Mouse (Mus musculus) midbrain, postnatal 0 days (tissue): ENCODE results near the gene Map3k9. TPM values are rescaled to one million over a fixed set of nuclear protein-coding genes. Genes with fewer than 3 reads are reported as not detected.

Experiments
- ATAC-seq: fragments of 200-750 bp; cut with Nextera tagmentation; 2 replicates; pipeline ENCODE4 v1.8.0; 2017; ENCODE audit warnings: moderate number of reproducible peaks, mild to moderate bottlenecking, moderate TSS enrichment, moderate library complexity; ENCODE audit not compliant: low FRiP score
- DNase-seq: peaks from one replicate; pipeline ENCODE4 v3.0.0-alpha.2; 2015; ENCODE audit warnings: low spot score
- H3K27ac ChIP-seq: fragments of 300-500 bp; sonication (generic); 2 replicates; pipeline ENCODE4 v1.5.1; 2014; ENCODE audit warnings: low read depth, mild to moderate bottlenecking, low read length, mixed read lengths
- H3K27me3 ChIP-seq: fragments of 300-500 bp; sonication (generic); 2 replicates; pipeline ENCODE4 v1.6.1; 2014; ENCODE audit warnings: low read length, control low read depth, mixed read lengths; ENCODE audit not compliant: insufficient read depth
- H3K36me3 ChIP-seq: fragments of 300-500 bp; sonication (generic); 2 replicates; pipeline ENCODE4 v1.6.1; 2014; ENCODE audit warnings: low read length, control low read depth, mixed read lengths; ENCODE audit not compliant: insufficient read depth
- H3K4me1 ChIP-seq: fragments of 300-500 bp; sonication (generic); 2 replicates; pipeline ENCODE4 v1.6.1; 2014; ENCODE audit warnings: mild to moderate bottlenecking, control low read depth, antibody characterized with exemption, low read length, mixed read lengths; ENCODE audit not compliant: insufficient read depth
- H3K4me2 ChIP-seq: fragments of 300-500 bp; sonication (generic); 2 replicates; pipeline ENCODE4 v1.6.1; 2014; ENCODE audit warnings: low read depth, mild to moderate bottlenecking, low read length, mixed read lengths; ENCODE audit not compliant: poor library complexity, severe bottlenecking
- H3K4me3 ChIP-seq: fragments of 300-500 bp; sonication (generic); 2 replicates; pipeline ENCODE4 v1.5.1; 2014; ENCODE audit warnings: low read depth, mild to moderate bottlenecking, low read length, moderate library complexity
- H3K9ac ChIP-seq: fragments of 300-500 bp; sonication (generic); replicated peaks from 2 replicates; pipeline ENCODE4 v1.6.1; 2014; ENCODE audit warnings: mild to moderate bottlenecking, low read length, moderate library complexity, mixed read lengths; ENCODE audit not compliant: poor library complexity, severe bottlenecking
- H3K9me3 ChIP-seq: fragments of 300-500 bp; sonication (generic); 2 replicates; pipeline ENCODE4 v1.6.1; 2016; ENCODE audit warnings: low read length, control low read depth
- CTCF ChIP-seq: IDR thresholded peaks from 2 replicates; pipeline ENCODE4 v1.5.1; 2016; ENCODE audit warnings: antibody characterized with exemption, mild to moderate bottlenecking
- WGBS: fragments of 180-500 bp; shearing (Covaris S2); extraction: QIAGEN DNeasy Blood & Tissue Kit; methylation state at CpG from one replicate; pipeline ENCODE4 v1.1.7; 2014; 5-methylcytosine and 5-hydroxymethylcytosine counted together
- polyA plus RNA-seq: library from polyadenylated mRNA; unstranded; fragments of >200 nt; fragmentation: Nextera tagmentation; extraction: Ambion mirVana; gene quantifications from 2 replicates; pipeline ENCODE4 v1.2.1, GENCODE M21; 2015
- total RNA-seq: library from RNA; depleted of rRNA; stranded (reverse); fragments of >200 nt; gene quantifications from 2 replicates; pipeline ENCODE4 v1.2.3, GENCODE M21; 2014

Gene Map3k9
- total and polyA plus RNA-seq, 2 experiments from 2014 or later: 9.3 to 67.1 TPM

- no peak for TF ChIP-seq CTCF
- ATAC-seq: no peak
- Histone ChIP-seq H3K4me3 (no peak overlapping the region), H3K4me1 (no peaks in the 10 kb centered on the region), H3K9me3 (no peaks in the 10 kb centered on the region), H3K4me2 (no peak overlapping the region), H3K27ac (no peak overlapping the region), H3K9ac (no peak overlapping the region), H3K27me3 (no peaks in the 10 kb centered on the region), H3K36me3 (no peaks in the 10 kb centered on the region; the same call in 1 of the 2 replicates)
- DNase-seq: no peak
- 81% methylated on average over 9 of the region's 9 CpGs for WGBS
Observed at GRCm38 (mm10) chr12:81746400-81747024, 34.5 kb downstream of the Map3k9 start.

GRCm38 (mm10) chr12:81735246-81736070 is 45.5 kb downstream of the Map3k9 start:
- Histone ChIP-seq H3K27ac (no peak overlapping the region), H3K4me3 (no peak overlapping the region), H3K27me3 (no peaks in the 10 kb centered on the region), H3K36me3 (peaks cover 58% of the 10 kb centered on the region), H3K9me3 (no peaks in the 10 kb centered on the region), H3K9ac (no peak overlapping the region), H3K4me2 (no peak overlapping the region), H3K4me1 (no peaks in the 10 kb centered on the region)
- DNase-seq: no peak
- WGBS: 64% methylated on average over 11 of the region's 11 CpGs
- 0 out of 2 replicates have a peak, but pooled peaks have one; percentile 9 for TF ChIP-seq CTCF
- no peak for ATAC-seq

- TF ChIP-seq CTCF: peak; percentile 46
- Histone ChIP-seq H3K9me3 (no peaks in the 10 kb centered on the region), H3K27me3 (no peaks in the 10 kb centered on the region), H3K27ac (no peak overlapping the region), H3K4me3 (no peak overlapping the region), H3K9ac (no peak overlapping the region), H3K36me3 (peaks cover 60% of the 10 kb centered on the region), H3K4me2 (no peak overlapping the region), H3K4me1 (no peaks in the 10 kb centered on the region)
- ATAC-seq (no peak), DNase-seq (peak; percentile 9)
- WGBS: 75% methylated on average over 8 of the region's 8 CpGs
Observed at GRCm38 (mm10) chr12:81726246-81726822, 54.6 kb downstream of the Map3k9 start.

DNA sequence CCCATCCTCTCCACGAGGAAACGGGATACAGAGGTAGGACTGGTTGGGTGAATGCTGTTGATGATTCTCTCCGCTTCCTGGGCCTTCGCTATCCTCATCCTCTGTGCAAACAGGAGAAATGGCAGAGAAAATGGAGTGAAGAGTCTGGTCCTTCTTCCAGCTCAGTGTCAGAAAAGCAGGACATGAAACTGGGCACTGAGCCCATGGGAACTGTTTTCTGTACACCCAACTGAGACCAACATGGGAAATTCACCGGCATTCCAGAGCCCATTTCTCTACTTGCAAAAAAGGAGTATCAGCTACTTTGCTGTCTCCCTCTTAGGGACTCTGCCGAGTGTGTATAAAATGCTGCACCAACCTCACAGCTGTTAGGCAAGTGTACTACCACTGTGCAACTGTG is 56.2 kb downstream of the Map3k9 start:
- 89% methylated on average over 6 of the region's 6 CpGs for WGBS
- DNase-seq: no peak
- Histone ChIP-seq H3K4me1 (no peaks in the 10 kb centered on the region), H3K9ac (no peak overlapping the region), H3K4me2 (no peak overlapping the region), H3K27ac (no peak overlapping the region), H3K9me3 (no peaks in the 10 kb centered on the region), H3K27me3 (no peaks in the 10 kb centered on the region), H3K36me3 (peaks cover 53% of the 10 kb centered on the region), H3K4me3 (no peak overlapping the region)
- ATAC-seq: no peak
- TF ChIP-seq CTCF: no peak

- Histone ChIP-seq H3K27ac (no peak overlapping the region), H3K9ac (no peak overlapping the region), H3K4me3 (no peak overlapping the region), H3K27me3 (no peaks in the 10 kb centered on the region), H3K4me1 (no peaks in the 10 kb centered on the region), H3K4me2 (no peak overlapping the region), H3K36me3 (peaks cover 45% of the 10 kb centered on the region), H3K9me3 (no peaks in the 10 kb centered on the region)
- no peak for TF ChIP-seq CTCF
- no peak for DNase-seq
- WGBS: 94% methylated on average over 7 of the region's 7 CpGs
- ATAC-seq: no peak
Observed at GRCm38 (mm10) chr12:81723375-81723774, 57.6 kb downstream of the Map3k9 start.

GRCm38 (mm10) chr12:81719715-81720114 is 61.3 kb downstream of the Map3k9 start:
- 96% methylated on average over 8 of the region's 8 CpGs for WGBS
- Histone ChIP-seq H3K4me3 (no peak overlapping the region), H3K9ac (no peak overlapping the region), H3K4me2 (no peak overlapping the region), H3K27ac (no peak overlapping the region), H3K36me3 (peaks cover 23% of the 10 kb centered on the region), H3K4me1 (no peaks in the 10 kb centered on the region), H3K9me3 (no peaks in the 10 kb centered on the region), H3K27me3 (no peaks in the 10 kb centered on the region)
- no peak for ATAC-seq
- TF ChIP-seq CTCF: no peak
- DNase-seq: no peak
